Mouse (Mus musculus): ENCODE measurements around the gene Cbfa2t3. TPM values are rescaled to one million over a fixed set of nuclear protein-coding genes. Genes with fewer than 3 reads are reported as not detected.
A peak's percentile ranks its signal among the peaks of the same experiment; 100 is the strongest.

The Cbfa2t3 gene
- polyA plus RNA-seq, 1 experiment = 22.7 TPM

GRCm38 (mm10) chr8:122669370-122669769 lies 29.5 kb downstream of the Cbfa2t3 start:
- Histone ChIP-seq H3K27ac (replicated peaks; ENCODE audit: low read depth, low read length) (no peak overlapping the region), H3K4me1 (ENCODE audit: control insufficient read depth, insufficient read depth, insufficient read length, low read length) (peaks cover 44% of the 10 kb centered on the region), H3K4me3 (ENCODE audit: insufficient read depth, low read depth, low read length) (no peak overlapping the region)

GRCm38 (mm10) chr8:122667854-122668253 lies 31.1 kb downstream of the Cbfa2t3 start:
- Histone ChIP-seq H3K4me3 (ENCODE audit: insufficient read depth, low read depth, low read length) (no peak overlapping the region), H3K4me1 (ENCODE audit: control insufficient read depth, insufficient read depth, insufficient read length, low read length) (peaks cover 53% of the 10 kb centered on the region), H3K27ac (replicated peaks; ENCODE audit: low read depth, low read length) (no peak overlapping the region)

- H3K27ac ChIP-seq (replicated peaks; ENCODE audit: low read depth, low read length) = peak overlapping the region; percentile 55
- peak overlapping the region; percentile 10; the same call in 1 of the 2 replicates for H3K4me3 ChIP-seq (ENCODE audit: insufficient read depth, low read depth, low read length)
- peaks cover 61% of the 10 kb centered on the region for H3K4me1 ChIP-seq (ENCODE audit: control insufficient read depth, insufficient read depth, insufficient read length, low read length)
These were observed 32.1 kb downstream of the Cbfa2t3 start for GRCm38 (mm10) chr8:122666827-122667226.

- Histone ChIP-seq H3K4me3 (ENCODE audit: insufficient read depth, low read depth, low read length) (peak overlapping the region; percentile 10), H3K4me1 (ENCODE audit: control insufficient read depth, insufficient read depth, insufficient read length, low read length) (peaks cover 62% of the 10 kb centered on the region), H3K27ac (replicated peaks; ENCODE audit: low read depth, low read length) (peak overlapping the region; percentile 55)
These were observed 32.6 kb downstream of the Cbfa2t3 start for GRCm38 (mm10) chr8:122666338-122666764.

- Histone ChIP-seq H3K27ac (replicated peaks; ENCODE audit: low read depth, low read length) (peak overlapping the region; percentile 66), H3K4me1 (ENCODE audit: control insufficient read depth, insufficient read depth, insufficient read length, low read length) (peaks cover 67% of the 10 kb centered on the region), H3K4me3 (ENCODE audit: insufficient read depth, low read depth, low read length) (peak overlapping the region; percentile 3; the same call in 1 of the 2 replicates)
These were observed 33.1 kb downstream of the Cbfa2t3 start for GRCm38 (mm10) chr8:122665667-122666316.

- Histone ChIP-seq H3K4me3 (ENCODE audit: insufficient read depth, low read depth, low read length) (no peak overlapping the region; the same call in 1 of the 2 replicates), H3K27ac (replicated peaks; ENCODE audit: low read depth, low read length) (peak overlapping the region; percentile 72), H3K4me1 (ENCODE audit: control insufficient read depth, insufficient read depth, insufficient read length, low read length) (peaks cover 69% of the 10 kb centered on the region)
These were observed 33.7 kb downstream of the Cbfa2t3 start for GRCm38 (mm10) chr8:122665221-122665620.

GRCm38 (mm10) chr8:122663670-122664069 lies 35.2 kb downstream of the Cbfa2t3 start:
- Histone ChIP-seq H3K27ac (replicated peaks; ENCODE audit: low read depth, low read length) (peak overlapping the region; percentile 35), H3K4me3 (ENCODE audit: insufficient read depth, low read depth, low read length) (no peak overlapping the region), H3K4me1 (ENCODE audit: control insufficient read depth, insufficient read depth, insufficient read length, low read length) (peaks cover 67% of the 10 kb centered on the region)

- peak overlapping the region; percentile 35 for H3K27ac ChIP-seq (replicated peaks; ENCODE audit: low read depth, low read length)
- peaks cover 69% of the 10 kb centered on the region for H3K4me1 ChIP-seq (ENCODE audit: control insufficient read depth, insufficient read depth, insufficient read length, low read length)
- H3K4me3 ChIP-seq (ENCODE audit: insufficient read depth, low read depth, low read length) = no peak overlapping the region
These were observed 35.8 kb downstream of the Cbfa2t3 start for GRCm38 (mm10) chr8:122663106-122663505.

GRCm38 (mm10) chr8:122661894-122662293 lies 37.0 kb downstream of the Cbfa2t3 start:
- H3K27ac ChIP-seq (replicated peaks; ENCODE audit: low read depth, low read length) = no peak overlapping the region
- H3K4me1 ChIP-seq (ENCODE audit: control insufficient read depth, insufficient read depth, insufficient read length, low read length) = peaks cover 64% of the 10 kb centered on the region
- H3K4me3 ChIP-seq (ENCODE audit: insufficient read depth, low read depth, low read length) = no peak overlapping the region

- H3K4me3 ChIP-seq (ENCODE audit: insufficient read depth, low read depth, low read length) = no peak overlapping the region
- peaks cover 59% of the 10 kb centered on the region for H3K4me1 ChIP-seq (ENCODE audit: control insufficient read depth, insufficient read depth, insufficient read length, low read length)
- H3K27ac ChIP-seq (replicated peaks; ENCODE audit: low read depth, low read length) = peak overlapping the region; percentile 15; the same call in 1 of the 2 replicates
These were observed 37.8 kb downstream of the Cbfa2t3 start for GRCm38 (mm10) chr8:122661138-122661537.

GRCm38 (mm10) chr8:122660022-122660421 lies 38.9 kb downstream of the Cbfa2t3 start:
- H3K4me1 ChIP-seq (ENCODE audit: control insufficient read depth, insufficient read depth, insufficient read length, low read length) = peaks cover 65% of the 10 kb centered on the region
- no peak overlapping the region for H3K27ac ChIP-seq (replicated peaks; ENCODE audit: low read depth, low read length)
- no peak overlapping the region for H3K4me3 ChIP-seq (ENCODE audit: insufficient read depth, low read depth, low read length)

GRCm38 (mm10) chr8:122658807-122659160 lies 40.1 kb downstream of the Cbfa2t3 start:
- Histone ChIP-seq H3K27ac (replicated peaks; ENCODE audit: low read depth, low read length) (no peak overlapping the region), H3K4me1 (ENCODE audit: control insufficient read depth, insufficient read depth, insufficient read length, low read length) (peaks cover 58% of the 10 kb centered on the region), H3K4me3 (ENCODE audit: insufficient read depth, low read depth, low read length) (no peak overlapping the region)

GRCm38 (mm10) chr8:122658149-122658806 lies 40.6 kb downstream of the Cbfa2t3 start:
- Histone ChIP-seq H3K4me1 (ENCODE audit: control insufficient read depth, insufficient read depth, insufficient read length, low read length) (peaks cover 53% of the 10 kb centered on the region), H3K27ac (replicated peaks; ENCODE audit: low read depth, low read length) (0 out of 2 replicates have a peak overlapping the region, but pooled peaks have one; percentile 5), H3K4me3 (ENCODE audit: insufficient read depth, low read depth, low read length) (no peak overlapping the region)

- Histone ChIP-seq H3K4me1 (ENCODE audit: control insufficient read depth, insufficient read depth, insufficient read length, low read length) (peaks cover 37% of the 10 kb centered on the region), H3K27ac (replicated peaks; ENCODE audit: low read depth, low read length) (peak overlapping the region; percentile 36), H3K4me3 (ENCODE audit: insufficient read depth, low read depth, low read length) (no peak overlapping the region)
These were observed 42.6 kb downstream of the Cbfa2t3 start for GRCm38 (mm10) chr8:122656056-122656999.

GRCm38 (mm10) chr8:122654768-122655167 lies 44.1 kb downstream of the Cbfa2t3 start:
- Histone ChIP-seq H3K27ac (replicated peaks; ENCODE audit: low read depth, low read length) (peak overlapping the region; percentile 49), H3K4me1 (ENCODE audit: control insufficient read depth, insufficient read depth, insufficient read length, low read length) (peaks cover 29% of the 10 kb centered on the region), H3K4me3 (ENCODE audit: insufficient read depth, low read depth, low read length) (no peak overlapping the region)

Data from brown adipose tissue, adult 24 weeks (tissue).